24 mouse cellular contexts compared by ENCODE assay signal in the genomic region with DNA sequence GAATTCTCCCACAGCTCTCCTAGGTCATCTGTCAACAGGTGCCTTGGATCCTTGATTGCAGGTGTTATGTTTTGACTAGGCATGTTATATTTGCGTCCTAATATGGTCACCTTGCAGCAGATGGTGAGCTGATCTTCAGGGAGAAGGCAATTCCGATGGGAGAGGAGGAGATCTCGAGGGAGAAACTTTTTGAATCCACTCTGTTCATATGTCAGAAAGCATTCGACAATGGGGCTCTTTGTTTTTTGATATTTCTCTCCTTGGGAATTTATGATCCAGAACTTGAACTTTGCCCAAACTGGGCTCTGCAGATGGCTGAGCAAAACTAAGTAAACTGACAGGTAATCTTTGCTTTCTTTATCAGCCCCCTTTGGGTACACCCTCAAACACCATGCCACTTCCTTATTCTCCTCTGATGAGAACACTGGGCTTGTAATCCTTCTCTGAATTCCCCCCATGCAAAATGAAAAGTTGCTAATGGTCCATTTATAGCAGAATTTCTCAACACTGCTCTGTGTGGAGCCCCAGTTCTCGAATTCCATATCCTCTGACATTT. TPM values are rescaled to one million over a fixed set of nuclear protein-coding genes. Genes with fewer than 3 reads are reported as not detected.
"Had no signal": no experiment of that assay in that cellular context is flagged by ENCODE, and none has a peak within 500 bp of the region (broad histone marks: within the 10 kb centered on the region; RNA-seq: fewer than 3 reads in every experiment).

No protein-coding gene starts in this region.

RNA-seq across cellular contexts. Expression of gene Gm9125, which starts 5.0 kb away (rescaled TPM):
- polyA plus RNA-seq: heart, adult 2 months; heart, embryonic 10.5 days; heart, embryonic 11.5 days; heart, embryonic 12.5 days; heart, embryonic 13.5 days; heart, embryonic 14.5 days; heart, embryonic 15.5 days; heart, embryonic 16.5 days; heart, postnatal 0 days; hindbrain, embryonic 10.5 days; hindbrain, embryonic 11.5 days; hindbrain, embryonic 12.5 days; hindbrain, embryonic 13.5 days; hindbrain, embryonic 14.5 days; hindbrain, embryonic 15.5 days; hindbrain, embryonic 16.5 days; hindbrain, postnatal 0 days; inflammation-experienced regulatory T-cells, adult 6 months; kidney, adult 2 months; kidney, embryonic 14.5 days; kidney, embryonic 15.5 days; kidney, embryonic 16.5 days; kidney, postnatal 0 days had no signal

RNA-seq across cellular contexts. Expression of gene Gm10697, which starts 22.8 kb away (rescaled TPM):
- polyA plus RNA-seq: heart, adult 2 months; heart, embryonic 10.5 days; heart, embryonic 11.5 days; heart, embryonic 12.5 days; heart, embryonic 13.5 days; heart, embryonic 14.5 days; heart, embryonic 15.5 days; heart, embryonic 16.5 days; heart, postnatal 0 days; hindbrain, embryonic 10.5 days; hindbrain, embryonic 11.5 days; hindbrain, embryonic 12.5 days; hindbrain, embryonic 13.5 days; hindbrain, embryonic 14.5 days; hindbrain, embryonic 15.5 days; hindbrain, embryonic 16.5 days; hindbrain, postnatal 0 days; inflammation-experienced regulatory T-cells, adult 6 months; kidney, adult 2 months; kidney, embryonic 14.5 days; kidney, embryonic 15.5 days; kidney, embryonic 16.5 days; kidney, postnatal 0 days; large intestine, adult 2 months had no signal
